Mouse (Mus musculus): ENCODE data around the gene Polr2e. TPM values are rescaled to one million over a fixed set of nuclear protein-coding genes. Genes with fewer than 3 reads are reported as not detected.

The Polr2e gene
- polyA plus RNA-seq, 1 experiment: 205 TPM

- DNase-seq (ENCODE audit: extremely low spot score in 1 of 2, low spot score in 1 of 2): no peak
Measured at GRCm38 (mm10) chr10:79991099-79991498, 48.5 kb downstream of the Polr2e start.

DNA sequence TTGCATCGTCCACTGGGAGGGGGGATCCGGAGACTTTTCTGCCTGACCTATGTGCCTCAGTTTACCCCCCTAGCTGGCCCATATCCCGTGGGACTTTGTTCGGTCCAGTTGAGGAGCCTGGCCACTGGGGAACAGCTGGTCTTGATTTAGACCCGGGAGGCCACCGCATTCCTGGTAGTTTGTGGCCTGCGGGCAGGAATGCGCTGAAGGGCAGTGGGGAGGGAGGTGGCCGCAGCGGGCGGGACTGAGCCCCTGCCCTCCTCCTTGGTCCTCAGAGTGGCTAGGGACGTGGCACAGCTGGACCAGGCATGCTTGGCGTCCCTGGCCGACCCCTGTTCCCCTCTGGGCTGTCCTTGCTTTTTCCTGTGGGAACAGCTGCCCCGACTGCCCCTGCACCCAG, 49.7 kb downstream of the Polr2e start:
- no peak for DNase-seq (ENCODE audit: extremely low spot score in 1 of 2, low spot score in 1 of 2)

GRCm38 (mm10) chr10:79989272-79989786, 50.3 kb downstream of the Polr2e start:
- DNase-seq (ENCODE audit: extremely low spot score in 1 of 2, low spot score in 1 of 2): no peak

DNA sequence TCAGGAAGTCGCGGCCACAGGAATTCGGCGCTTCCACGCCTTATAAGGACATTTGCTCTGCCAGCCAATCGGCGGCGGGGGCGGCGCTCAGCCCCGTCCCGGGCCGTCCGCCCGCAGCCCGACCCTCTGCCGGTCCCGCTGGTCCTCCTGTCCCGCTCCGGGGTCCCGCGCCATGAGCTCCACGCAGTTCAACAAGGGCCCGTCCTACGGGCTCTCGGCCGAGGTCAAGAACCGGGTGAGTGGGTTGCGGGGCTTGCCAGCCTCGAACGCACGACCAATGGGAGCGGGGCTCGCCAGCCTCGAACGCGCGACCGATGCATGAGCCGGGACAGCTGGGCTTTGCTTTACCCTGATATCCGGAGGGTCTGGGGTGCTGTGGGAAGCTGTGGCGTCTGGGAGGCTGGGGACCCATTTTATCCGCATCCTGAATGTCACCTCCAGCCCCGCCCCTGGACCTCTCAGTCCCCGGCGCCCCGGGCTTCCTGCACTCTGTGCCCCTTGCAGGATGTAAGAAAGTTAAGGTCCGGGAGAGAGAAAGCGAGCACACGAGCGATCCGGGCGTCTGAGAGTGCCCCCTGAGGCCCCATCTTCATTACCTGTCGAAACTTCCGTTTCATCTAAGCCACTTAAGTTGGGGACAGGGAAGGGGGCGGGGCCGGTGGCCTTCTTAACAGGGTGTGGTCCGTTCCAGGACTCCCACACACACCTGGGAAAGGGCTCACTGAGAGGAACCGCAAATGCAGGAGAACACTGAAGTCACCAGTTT, 50.9 kb downstream of the Polr2e start, which contains the start of gene Cnn2:
TSS of gene Cnn2 (plus strand) at position 79 of the 766 bp plus-strand sequence.
- no peak for DNase-seq (ENCODE audit: extremely low spot score in 1 of 2, low spot score in 1 of 2)

DNA sequence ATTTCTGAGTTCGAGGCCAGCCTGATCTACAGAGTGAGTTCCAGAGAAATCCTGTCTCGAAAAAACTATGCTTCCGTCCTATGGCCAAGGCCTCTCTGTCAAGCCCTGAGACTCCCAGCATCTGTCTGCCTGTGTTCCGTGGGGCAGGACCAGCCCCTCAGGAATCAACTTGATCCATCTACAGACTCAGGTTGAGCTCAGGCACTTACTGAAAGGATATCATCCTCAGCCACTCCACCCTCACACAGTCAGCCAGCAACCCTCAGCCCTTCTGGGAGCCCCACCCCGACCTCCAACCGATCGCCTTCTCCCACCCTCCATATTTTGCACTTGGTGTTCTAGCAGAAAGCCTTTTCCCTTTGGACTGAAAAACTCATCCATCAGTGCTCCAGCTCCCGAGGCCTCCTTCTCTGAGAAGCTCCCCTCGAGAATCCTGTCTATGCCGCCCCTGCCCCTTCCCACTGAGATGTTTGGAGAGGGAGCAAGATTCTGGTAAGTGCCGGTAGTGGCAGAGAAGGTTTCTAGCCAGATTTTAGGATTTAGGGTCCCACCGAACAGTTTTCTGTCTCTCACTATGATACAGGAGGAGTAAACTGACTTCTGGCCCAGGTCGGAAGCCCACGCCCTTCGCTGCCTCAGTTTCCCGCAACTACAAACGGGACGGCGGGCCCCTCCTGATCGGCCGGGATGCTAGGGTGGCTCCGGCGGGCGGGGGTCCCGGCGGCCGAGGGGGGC, 51.7 kb downstream of the Polr2e start:
- DNase-seq (ENCODE audit: extremely low spot score in 1 of 2, low spot score in 1 of 2): no peak

DNA sequence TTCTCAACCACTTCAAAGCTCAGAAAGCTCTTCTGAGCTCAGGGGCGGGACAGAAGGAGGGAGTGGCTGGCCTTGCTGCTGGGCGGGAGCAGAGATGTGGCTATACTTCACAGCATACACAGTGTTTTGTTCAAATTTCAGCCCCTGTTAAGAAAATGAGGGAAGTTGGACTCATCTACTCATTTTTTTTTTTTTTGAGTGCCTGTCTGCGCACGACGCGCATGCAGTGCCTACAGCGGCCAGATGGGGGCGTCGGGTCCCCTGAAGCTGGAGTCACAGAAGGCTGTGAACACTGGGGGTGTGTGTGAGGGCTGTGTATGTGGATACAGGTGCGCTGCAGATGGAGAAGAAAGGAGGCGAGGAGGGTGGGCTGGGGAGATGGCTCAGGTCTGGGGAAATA, 52.6 kb downstream of the Polr2e start:
- DNase-seq (ENCODE audit: extremely low spot score in 1 of 2, low spot score in 1 of 2): peak in 1 of 2 experiments; percentile 91

DNA sequence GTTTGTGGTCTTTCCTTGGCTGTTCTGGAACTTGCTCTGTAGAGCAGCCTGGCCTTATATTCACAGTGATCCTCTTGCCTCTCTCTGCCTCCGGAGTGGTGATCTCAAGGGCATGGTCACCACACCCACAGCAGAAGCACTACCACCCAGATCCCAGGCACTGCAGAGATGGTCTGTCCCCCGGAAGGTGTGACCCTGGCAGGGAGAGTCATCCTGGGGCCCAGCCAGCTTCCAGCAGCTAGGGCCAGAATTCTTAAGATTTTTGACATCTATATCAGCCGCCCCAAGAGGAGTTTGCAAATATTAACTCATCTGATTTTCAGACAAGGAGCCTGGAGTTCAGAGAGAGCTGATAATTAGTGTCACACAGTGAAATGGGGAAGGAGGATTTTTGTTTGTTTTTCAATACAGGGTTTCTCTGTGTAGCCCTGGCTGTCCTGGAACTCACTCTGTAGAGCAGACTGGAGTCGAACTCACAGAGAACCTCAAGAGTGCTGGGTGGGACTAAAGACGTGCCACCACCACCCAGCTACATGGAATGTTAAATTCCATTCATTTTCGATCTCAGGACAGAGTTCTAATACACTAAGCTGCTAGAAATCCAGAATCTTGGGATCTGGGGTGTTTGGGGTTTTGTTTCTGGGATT, 53.2 kb downstream of the Polr2e start:
- no peak for DNase-seq (ENCODE audit: extremely low spot score in 1 of 2, low spot score in 1 of 2)

Other genes with a start within 250 kb of the Polr2e start
- gene Prss57, start 248.8 kb downstream of the Polr2e start, polyA plus RNA-seq (2012; rRNA removed): 1.00 and 1.1 TPM in 2 replicates
- 325 and 370 TPM in 2 replicates for gene Palm, start 246.2 kb downstream of the Polr2e start, polyA plus RNA-seq (2012; rRNA removed)
- 0.40 and 0.71 TPM in 2 replicates for gene Misp, start 218.8 kb downstream of the Polr2e start, polyA plus RNA-seq (2012; rRNA removed)
- 59.5 and 71.5 TPM in 2 replicates for gene Ptbp1, start 185.4 kb downstream of the Polr2e start, polyA plus RNA-seq (2012; rRNA removed)
- gene Prtn3, start 165.3 kb downstream of the Polr2e start, polyA plus RNA-seq (2012; rRNA removed): 5.8 and 6.7 TPM in 2 replicates
- 124 and 134 TPM in 2 replicates for gene Plppr3, start 165.2 kb downstream of the Polr2e start, polyA plus RNA-seq (2012; rRNA removed)
- 0.27 TPM in 1 of 2 replicates, not detected in the other for gene Elane, start 153.5 kb downstream of the Polr2e start, polyA plus RNA-seq (2012; rRNA removed)
- gene Cfd, start 148.9 kb downstream of the Polr2e start, polyA plus RNA-seq (2012; rRNA removed): 1.1 and 3.5 TPM in 2 replicates
- 75.9 and 80.7 TPM in 2 replicates for gene Med16, start 130.9 kb downstream of the Polr2e start, polyA plus RNA-seq (2012; rRNA removed)
- gene Gm26602, start 128.9 kb downstream of the Polr2e start, polyA plus RNA-seq (2012; rRNA removed): not detected in 2 replicates
- gene Kiss1r, start 122.8 kb downstream of the Polr2e start, polyA plus RNA-seq (2012; rRNA removed): 10.7 and 11.8 TPM in 2 replicates
- 380 and 385 TPM in 2 replicates for gene R3hdm4, start 118.6 kb downstream of the Polr2e start, polyA plus RNA-seq (2012; rRNA removed)
- 3.6 and 4.1 TPM in 2 replicates for gene Arid3a, start 112.8 kb downstream of the Polr2e start, polyA plus RNA-seq (2012; rRNA removed)
- 63.2 and 65.9 TPM in 2 replicates for gene Wdr18, start 79.6 kb downstream of the Polr2e start, polyA plus RNA-seq (2012; rRNA removed)
- 0.17 and 0.38 TPM in 2 replicates for gene Grin3b, start 69.1 kb downstream of the Polr2e start, polyA plus RNA-seq (2012; rRNA removed)
- 181 and 193 TPM in 2 replicates for gene Tmem259, start 55.5 kb downstream of the Polr2e start, polyA plus RNA-seq (2012; rRNA removed)
- gene Cnn2, start 51.2 kb downstream of the Polr2e start, polyA plus RNA-seq (2012; rRNA removed): 9.8 and 10.4 TPM in 2 replicates
- gene Abca7, start 43.3 kb downstream of the Polr2e start, polyA plus RNA-seq (2012; rRNA removed): 12.4 and 13.0 TPM in 2 replicates
- gene Arhgap45, start 23.1 kb downstream of the Polr2e start, polyA plus RNA-seq (2012; rRNA removed): 5.3 and 7.1 TPM in 2 replicates
- 867 and 914 TPM in 2 replicates for gene Gpx4, start 7.4 kb upstream of the Polr2e start, polyA plus RNA-seq (2012; rRNA removed)
- gene Sbno2, start 65.8 kb upstream of the Polr2e start, polyA plus RNA-seq (2012; rRNA removed): 26.6 TPM in 2 replicates
- 93.8 and 96.3 TPM in 2 replicates for gene Stk11, start 76.0 kb upstream of the Polr2e start, polyA plus RNA-seq (2012; rRNA removed)
- gene Atp5d, start 98.8 kb upstream of the Polr2e start, polyA plus RNA-seq (2012; rRNA removed): 606 and 673 TPM in 2 replicates
- gene Cbarp, start 101.0 kb upstream of the Polr2e start, polyA plus RNA-seq (2012; rRNA removed): 252 and 288 TPM in 2 replicates
- gene Midn, start 108.5 kb upstream of the Polr2e start, polyA plus RNA-seq (2012; rRNA removed): 36.5 and 43.7 TPM in 2 replicates
- 212 and 226 TPM in 2 replicates for gene Cirbp, start 126.2 kb upstream of the Polr2e start, polyA plus RNA-seq (2012; rRNA removed)
- 14.3 and 15.8 TPM in 2 replicates for gene 1600002K03Rik, start 133.1 kb upstream of the Polr2e start, polyA plus RNA-seq (2012; rRNA removed)
- gene Efna2, start 139.7 kb upstream of the Polr2e start, polyA plus RNA-seq (2012; rRNA removed): 8.2 and 10.2 TPM in 2 replicates
- gene Mum1, start 186.6 kb upstream of the Polr2e start, polyA plus RNA-seq (2012; rRNA removed): 32.4 and 37.9 TPM in 2 replicates
- 380 and 448 TPM in 2 replicates for gene Ndufs7, start 209.3 kb upstream of the Polr2e start, polyA plus RNA-seq (2012; rRNA removed)
- 29.1 and 31.9 TPM in 2 replicates for gene Gamt, start 221.2 kb upstream of the Polr2e start, polyA plus RNA-seq (2012; rRNA removed)
- 76.6 and 86.3 TPM in 2 replicates for gene Dazap1, start 221.7 kb upstream of the Polr2e start, polyA plus RNA-seq (2012; rRNA removed)

Data from frontal cortex, adult 2 months (tissue).